13 mouse cellular contexts compared by ENCODE assay signal in the genomic region with DNA sequence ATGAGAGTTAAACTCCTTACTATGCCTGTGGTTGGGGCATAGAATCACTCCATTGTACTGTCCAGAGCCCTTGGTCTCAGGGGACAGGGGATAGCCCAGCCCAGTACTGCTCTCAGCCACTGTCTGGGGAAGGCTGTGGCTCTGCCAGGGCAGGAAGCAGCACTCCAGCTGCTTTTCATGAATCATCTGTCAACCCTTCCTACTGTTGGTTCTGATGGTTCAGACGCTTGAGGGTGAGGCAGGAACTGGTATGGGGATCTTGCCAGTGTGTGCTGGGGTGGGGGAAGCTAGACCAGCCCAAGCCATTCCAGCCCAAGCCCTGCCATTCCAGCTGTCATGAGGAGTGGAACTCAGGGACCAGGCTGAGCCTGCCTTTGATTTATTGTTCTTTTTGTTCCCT.
DNase-seq lines count a peak whose midpoint lies in the region; ATAC-seq and TF ChIP-seq lines count a peak whose summit lies in the region.
"Had no signal": no experiment of that assay in that cellular context is flagged by ENCODE, and none has a peak within 500 bp of the region (broad histone marks: within the 10 kb centered on the region; RNA-seq: fewer than 3 reads in every experiment).

No protein-coding gene starts in this region.

- H3K4me2 ChIP-seq in intestine, postnatal 0 days (replicated peaks; ENCODE audit: low read depth): no peak overlapping the region
- H3K4me2 ChIP-seq: liver, embryonic 15.5 days had no signal

- no peak overlapping the region for H3K27ac ChIP-seq in heart, embryonic 10.5 days
- H3K27ac ChIP-seq in intestine, postnatal 0 days (ENCODE audit: low read depth, low read length): no peak overlapping the region
- H3K27ac ChIP-seq: heart, adult 2 months; hindbrain, postnatal 0 days; liver, embryonic 15.5 days had no signal

- H3K9ac ChIP-seq in intestine, postnatal 0 days (ENCODE audit: low read depth, low read length): no peak overlapping the region
- H3K9ac ChIP-seq: liver, embryonic 15.5 days had no signal

- TF ChIP-seq CTCF in C2C12 (IDR thresholded peaks at IDR 0.05; ENCODE audit: control insufficient read depth, insufficient read depth, insufficient read length): no peak
- TF ChIP-seq CTCF in intestine, postnatal 0 days (IDR thresholded peaks at IDR 0.05; ENCODE audit: low read depth): no peak

- no peak overlapping the region for H3K4me3 ChIP-seq in heart, embryonic 10.5 days
- no peak overlapping the region for H3K4me3 ChIP-seq in C2C12 (ENCODE audit: insufficient read depth, poor library complexity, severe bottlenecking)
- H3K4me3 ChIP-seq in intestine, postnatal 0 days (ENCODE audit: low read depth, low read length): no peak overlapping the region
- H3K4me3 ChIP-seq: heart, adult 2 months; liver, embryonic 15.5 days had no signal

- intact Hi-C loops in heart, postnatal 14 days (cut with DNase I): no loop called here

- DNase-seq in heart, adult 18-20 months: peak; percentile 14 to 43
- no peak for DNase-seq in heart, embryonic 10.5 days (ENCODE audit: low spot score)
- peak; percentile 6 to 9 for DNase-seq in heart, postnatal 14 days
- DNase-seq in kidney, postnatal 25 days: peak; percentile 45 to 78
- no peak for DNase-seq in layer of hippocampus, postnatal 10 days (ENCODE audit: low spot score in 2 of 2)
- DNase-seq: cerebellum, adult 11-12 months had no signal

- H3ac ChIP-seq in C2C12 (ENCODE audit: control insufficient read depth, insufficient read length, low read depth): no peak overlapping the region

- H3K79me3 ChIP-seq in C2C12 (ENCODE audit: low read depth): no peaks in the 10 kb centered on the region

- H3K27me3 ChIP-seq in heart, embryonic 10.5 days (ENCODE audit: insufficient read depth, poor library complexity, severe bottlenecking): peaks cover 3% of the 10 kb centered on the region; the same call in 1 of the 2 replicates
- H3K27me3 ChIP-seq in C2C12 (ENCODE audit: control insufficient read depth, insufficient read depth, insufficient read length): peaks cover 31% of the 10 kb centered on the region
- no peaks in the 10 kb centered on the region for H3K27me3 ChIP-seq in intestine, postnatal 0 days (replicated peaks; ENCODE audit: control insufficient read depth, insufficient read depth, low read length)
- H3K27me3 ChIP-seq: liver, embryonic 15.5 days had no signal

- H3K4me1 ChIP-seq in heart, embryonic 10.5 days: peaks cover 16% of the 10 kb centered on the region
- no peaks in the 10 kb centered on the region for H3K4me1 ChIP-seq in intestine, postnatal 0 days (replicated peaks; ENCODE audit: control insufficient read depth, insufficient read depth, low read length)
- H3K4me1 ChIP-seq: liver, embryonic 15.5 days had no signal

- H3K9me3 ChIP-seq in heart, embryonic 10.5 days: no peaks in the 10 kb centered on the region
- no peaks in the 10 kb centered on the region for H3K9me3 ChIP-seq in intestine, postnatal 0 days (ENCODE audit: control insufficient read depth)
- H3K9me3 ChIP-seq: liver, embryonic 15.5 days had no signal

- H3K36me3 ChIP-seq in heart, embryonic 10.5 days: no peaks in the 10 kb centered on the region
- H3K36me3 ChIP-seq in C2C12 (ENCODE audit: control insufficient read depth, insufficient read depth): no peaks in the 10 kb centered on the region
- no peaks in the 10 kb centered on the region for H3K36me3 ChIP-seq in intestine, postnatal 0 days (ENCODE audit: control insufficient read depth, insufficient read depth)
- H3K36me3 ChIP-seq: liver, embryonic 15.5 days had no signal

- 28% methylated on average over 1 of the region's 1 CpGs for WGBS in heart, embryonic 10.5 days
- WGBS in intestine, postnatal 0 days: 30% methylated on average over 1 of the region's 1 CpGs

- no peaks in the 10 kb centered on the region for H3K79me2 ChIP-seq in C2C12 (ENCODE audit: control insufficient read depth, insufficient read depth)

- ATAC-seq in intestine, postnatal 0 days: no peak
- no peak for ATAC-seq in monocyte, adult 5-6 weeks (replicated peaks; ENCODE audit: insufficient number of reproducible peaks, low FRiP score, low TSS enrichment, poor library complexity, severe bottlenecking)
- ATAC-seq: hindbrain, postnatal 0 days; Patski had no signal

TF ChIP-seq in C2C12, 6 proteins besides CTCF, POLR2A, EP300 and RAD21:
- TF ChIP-seq MYOG (IDR thresholded peaks at IDR 0.05; ENCODE audit: control insufficient read depth, extremely low read depth, insufficient read length) (no peak), MYOD1 (IDR thresholded peaks at IDR 0.05; ENCODE audit: control insufficient read depth, insufficient read length, low read depth) (peak; percentile 82), USF1 (IDR thresholded peaks at IDR 0.05; ENCODE audit: low read depth) (no peak), FOSL1 (IDR thresholded peaks at IDR 0.05; ENCODE audit: insufficient read depth, low read length, poor library complexity, severe bottlenecking) (peak; percentile 13)

Comparison
In these comparisons a context has a peak if more than half of its experiments do, and no peak if none do; other contexts are left out.
1. DNase-seq: peak in heart, adult 18-20 months (2 of 2), heart, postnatal 14 days (2 of 2) and kidney, postnatal 25 days (2 of 2); none in heart, embryonic 10.5 days (single experiment) and layer of hippocampus, postnatal 10 days (0 of 2).